Comparison of ENCODE assay signal across 13 mouse cellular contexts in the genomic region with DNA sequence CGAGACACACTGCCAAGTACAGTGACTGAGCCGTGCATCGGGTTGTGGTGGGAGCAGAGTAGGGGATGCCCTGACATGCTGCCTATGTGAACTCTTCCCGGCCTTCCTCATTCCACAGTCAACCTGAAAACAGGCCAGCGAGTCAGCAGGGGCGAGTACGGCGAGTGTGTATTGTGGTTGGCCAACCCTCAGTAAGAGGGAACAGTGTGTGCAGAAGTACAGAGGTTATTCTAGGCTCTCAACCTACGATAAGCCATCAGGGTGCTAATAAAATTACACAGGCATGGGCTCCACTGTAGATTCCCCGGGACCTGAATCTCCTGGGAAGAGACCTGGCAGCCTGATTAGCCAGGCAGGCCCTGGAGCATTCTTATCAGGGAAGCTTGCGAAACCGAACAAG. TPM values are rescaled to one million over a fixed set of nuclear protein-coding genes. Genes with fewer than 3 reads are reported as not detected.
DNase-seq lines count a peak whose midpoint lies in the region; ATAC-seq lines count a peak whose summit lies in the region.
"Had no signal": no experiment of that assay in that cellular context is flagged by ENCODE, and none has a peak within 500 bp of the region (broad histone marks: within the 10 kb centered on the region; RNA-seq: fewer than 3 reads in every experiment).

No protein-coding gene starts in this region.

- DNase-seq in heart, adult 11 months, result peak; percentile 96
- no peak for DNase-seq in heart, postnatal 25 days (ENCODE audit: low spot score)
- no peak for DNase-seq in right cerebral cortex, postnatal 25 days
- DNase-seq in left cerebral cortex, postnatal 25 days (ENCODE audit: low spot score in 2 of 2), result no peak
- DNase-seq: cerebellum, adult 11 months had no signal

- 54% methylated on average over 12 of the region's 12 CpGs for WGBS in heart, embryonic 16.5 days
- WGBS in liver, embryonic 15.5 days (ENCODE audit: insufficient replicate concordance), result 67% methylated on average over 12 of the region's 12 CpGs
- 94% methylated on average over 12 of the region's 12 CpGs for WGBS in forebrain, embryonic 15.5 days

- intact Hi-C loops in heart, postnatal 25 days (cut with DNase I), result no loop called here
- intact Hi-C loops in left cerebral cortex, postnatal 25 days (cut with DNase I), result no loop called here

- no peak overlapping the region for H3K9ac ChIP-seq in heart, embryonic 16.5 days (ENCODE audit: low read length)
- H3K9ac ChIP-seq in liver, embryonic 15.5 days, result no peak overlapping the region
- no peak overlapping the region for H3K9ac ChIP-seq in forebrain, embryonic 15.5 days (replicated peaks)
- H3K9ac ChIP-seq: hindbrain, embryonic 12.5 days; kidney, embryonic 15.5 days; lung, embryonic 15.5 days had no signal

- H3K4me3 ChIP-seq in heart, embryonic 16.5 days (ENCODE audit: low read length), result no peak overlapping the region
- H3K4me3 ChIP-seq in liver, embryonic 15.5 days (replicated peaks), result no peak overlapping the region
- H3K4me3 ChIP-seq in forebrain, embryonic 15.5 days, result no peak overlapping the region
- H3K4me3 ChIP-seq: hindbrain, embryonic 12.5 days; kidney, embryonic 15.5 days; lung, embryonic 15.5 days had no signal

- peak overlapping the region; percentile 36; the same call in 1 of the 2 replicates for H3K27ac ChIP-seq in heart, embryonic 16.5 days (ENCODE audit: low read length)
- no peak overlapping the region for H3K27ac ChIP-seq in liver, embryonic 15.5 days (replicated peaks)
- H3K27ac ChIP-seq in forebrain, embryonic 15.5 days (replicated peaks), result no peak overlapping the region
- H3K27ac ChIP-seq: hindbrain, embryonic 12.5 days; kidney, embryonic 15.5 days; lung, embryonic 15.5 days had no signal

- peak overlapping the region; percentile 23; the same call in 1 of the 2 replicates for H3K4me2 ChIP-seq in heart, embryonic 16.5 days (ENCODE audit: low read depth, low read length)
- H3K4me2 ChIP-seq in liver, embryonic 15.5 days, result no peak overlapping the region
- H3K4me2 ChIP-seq in forebrain, embryonic 15.5 days (replicated peaks), result no peak overlapping the region
- H3K4me2 ChIP-seq: hindbrain, embryonic 12.5 days; kidney, embryonic 15.5 days; lung, embryonic 15.5 days had no signal

- no peaks in the 10 kb centered on the region for H3K36me3 ChIP-seq in heart, embryonic 16.5 days (ENCODE audit: control insufficient read depth, insufficient read depth)
- H3K36me3 ChIP-seq in liver, embryonic 15.5 days (replicated peaks), result no peaks in the 10 kb centered on the region
- H3K36me3 ChIP-seq in forebrain, embryonic 15.5 days, result no peaks in the 10 kb centered on the region
- H3K36me3 ChIP-seq: hindbrain, embryonic 12.5 days; kidney, embryonic 15.5 days; lung, embryonic 15.5 days had no signal

- peak; percentile 55 for ATAC-seq in heart, embryonic 16.5 days (replicated peaks; ENCODE audit: extremely low read depth, insufficient read depth, low FRiP score)
- peak; percentile 62 for ATAC-seq in liver, embryonic 15.5 days (ENCODE audit: insufficient read depth)
- peak; percentile 71 for ATAC-seq in monocyte, adult 5-6 weeks (replicated peaks; ENCODE audit: insufficient number of reproducible peaks, low FRiP score, low TSS enrichment, poor library complexity, severe bottlenecking)
- no peak for ATAC-seq in forebrain, embryonic 15.5 days (replicated peaks)
- ATAC-seq: midbrain, embryonic 16.5 days had no signal

- H3K9me3 ChIP-seq in heart, embryonic 16.5 days (replicated peaks; ENCODE audit: control insufficient read depth, low read length), result no peaks in the 10 kb centered on the region
- no peaks in the 10 kb centered on the region for H3K9me3 ChIP-seq in liver, embryonic 15.5 days (replicated peaks)
- H3K9me3 ChIP-seq in forebrain, embryonic 15.5 days, result no peaks in the 10 kb centered on the region
- H3K9me3 ChIP-seq: hindbrain, embryonic 12.5 days; kidney, embryonic 15.5 days; lung, embryonic 15.5 days had no signal

- H3K27me3 ChIP-seq in heart, embryonic 16.5 days (ENCODE audit: control insufficient read depth, insufficient read depth, low read length), result no peaks in the 10 kb centered on the region
- no peaks in the 10 kb centered on the region for H3K27me3 ChIP-seq in liver, embryonic 15.5 days
- no peaks in the 10 kb centered on the region for H3K27me3 ChIP-seq in forebrain, embryonic 15.5 days
- H3K27me3 ChIP-seq: hindbrain, embryonic 12.5 days; kidney, embryonic 15.5 days; lung, embryonic 15.5 days had no signal

- peaks cover 12% of the 10 kb centered on the region for H3K4me1 ChIP-seq in heart, embryonic 16.5 days (ENCODE audit: control insufficient read depth, insufficient read depth, low read length)
- H3K4me1 ChIP-seq in liver, embryonic 15.5 days (replicated peaks), result peaks cover 21% of the 10 kb centered on the region
- no peaks in the 10 kb centered on the region for H3K4me1 ChIP-seq in forebrain, embryonic 15.5 days
- H3K4me1 ChIP-seq: hindbrain, embryonic 12.5 days had no signal

RNA-seq across cellular contexts. Expression of gene Commd8, which starts 51.7 kb away (rescaled TPM):
- 10 to 100 TPM; 42.0 to 43.7 TPM for total RNA-seq in heart, postnatal 25 days (2021)
- 83.5 and 105 TPM in 2 replicates for polyA plus RNA-seq in heart, embryonic 16.5 days (2015; fragmentation: Nextera tagmentation; extraction: Ambion mirVana)
- 52.8 and 55.4 TPM in 2 replicates for polyA plus RNA-seq in liver, embryonic 15.5 days (2015; fragmentation: Nextera tagmentation; extraction: Ambion mirVana)
- 127 to 252 TPM (median 176 TPM) in 3 replicates for total RNA-seq in monocyte, adult 5-6 weeks (2017)
- 145 and 146 TPM in 2 replicates for polyA plus RNA-seq in forebrain, embryonic 15.5 days (2015; fragmentation: Nextera tagmentation; extraction: Ambion mirVana)
- total RNA-seq in left cerebral cortex, postnatal 25 days (2021), result 10 to 100 TPM; 83.1 to 91.6 TPM
